Mouse (Mus musculus) forebrain, embryonic 16.5 days (tissue): ENCODE measurements around the gene Gsto2. TPM values are rescaled to one million over a fixed set of nuclear protein-coding genes. Genes with fewer than 3 reads are reported as not detected.

Experiments used
- ATAC-seq: fragments of 200-750 bp; cut with Nextera tagmentation; 2 replicates; pipeline ENCODE4 v1.8.0; 2017; ENCODE audit warnings: mild to moderate bottlenecking, moderate library complexity
- H3K27ac ChIP-seq: fragments of 300-500 bp; sonication (generic); 2 replicates; pipeline ENCODE4 v1.5.1; 2014; ENCODE audit warnings: low read length, control low read depth
- H3K27me3 ChIP-seq: fragments of 300-500 bp; sonication (generic); replicated peaks from 2 replicates; pipeline ENCODE4 v1.6.1; 2014; ENCODE audit warnings: low read length; ENCODE audit not compliant: control insufficient read depth, insufficient read depth
- H3K36me3 ChIP-seq: fragments of 300-500 bp; sonication (generic); 2 replicates; pipeline ENCODE4 v1.6.1; 2014; ENCODE audit not compliant: control insufficient read depth, insufficient read depth
- H3K4me1 ChIP-seq: fragments of 300-500 bp; sonication (generic); replicated peaks from 2 replicates; pipeline ENCODE4 v1.6.1; 2014; ENCODE audit warnings: low read length; ENCODE audit not compliant: control insufficient read depth, insufficient read depth
- H3K4me2 ChIP-seq: fragments of 300-500 bp; sonication (generic); 2 replicates; pipeline ENCODE4 v1.6.1; 2014; ENCODE audit warnings: mild to moderate bottlenecking, low read length, control low read depth
- H3K4me3 ChIP-seq: fragments of 300-500 bp; sonication (generic); replicated peaks from 2 replicates; pipeline ENCODE4 v1.5.1; 2014; ENCODE audit warnings: mild to moderate bottlenecking, low read length, control low read depth
- H3K9ac ChIP-seq: fragments of 300-500 bp; sonication (generic); replicated peaks from 2 replicates; pipeline ENCODE4 v1.6.1; 2014; ENCODE audit warnings: low read depth, low read length, control low read depth
- H3K9me3 ChIP-seq: fragments of 300-500 bp; sonication (generic); 2 replicates; pipeline ENCODE4 v1.6.1; 2016; ENCODE audit warnings: low read length; ENCODE audit not compliant: control insufficient read depth
- WGBS: fragments of 180-500 bp; shearing (Covaris S2); extraction: QIAGEN DNeasy Blood & Tissue Kit; methylation state at CpG from one replicate; pipeline ENCODE4 v1.1.7; 2014; 5-methylcytosine and 5-hydroxymethylcytosine counted together
- polyA plus RNA-seq: library from polyadenylated mRNA; unstranded; fragments of >200 nt; fragmentation: Nextera tagmentation; extraction: Ambion mirVana; gene quantifications from 2 replicates; pipeline ENCODE4 v1.2.1, GENCODE M21; 2015

Gsto2 gene
- polyA plus RNA-seq, 1 experiment from 2014 or later, result 1.2 TPM

GRCm38 (mm10) chr19:47854796-47855783 lies 10.2 kb upstream of the Gsto2 start, which contains the start of gene Gsto1:
Gene Gsto1 (plus strand): TSS chr19:47854970.
- Histone ChIP-seq H3K9ac (peak within 1 kb of the TSS; percentile 79), H3K4me3 (peak within 1 kb of the TSS; percentile 82), H3K4me1 (peaks cover 12% of the 10 kb centered on the region), H3K9me3 (no peaks in the 10 kb centered on the region), H3K36me3 (peaks cover 4% of the 10 kb centered on the region; the same call in 1 of the 2 replicates), H3K27me3 (no peaks in the 10 kb centered on the region), H3K4me2 (peak within 1 kb of the TSS; percentile 97), H3K27ac (no peak within 1 kb of the TSS)
- WGBS, result under 1% methylated on average over 58 of the region's 60 CpGs
- ATAC-seq, result peak; percentile 95

GRCm38 (mm10) chr19:47857957-47858942 lies 7.1 kb upstream of the Gsto2 start:
- Histone ChIP-seq H3K27me3 (no peaks in the 10 kb centered on the region), H3K9me3 (no peaks in the 10 kb centered on the region), H3K27ac (no peak overlapping the region), H3K4me3 (no peak overlapping the region), H3K4me1 (peaks cover 12% of the 10 kb centered on the region), H3K36me3 (peaks cover 4% of the 10 kb centered on the region; the same call in 1 of the 2 replicates), H3K4me2 (no peak overlapping the region), H3K9ac (no peak overlapping the region)
- 80% methylated on average over 18 of the region's 18 CpGs for WGBS
- no peak for ATAC-seq

GRCm38 (mm10) chr19:47859180-47859579 lies 6.2 kb upstream of the Gsto2 start:
- ATAC-seq, result no peak
- H3K9me3 ChIP-seq, result no peaks in the 10 kb centered on the region
- no peak overlapping the region for H3K9ac ChIP-seq
- H3K4me1 ChIP-seq, result peaks cover 9% of the 10 kb centered on the region
- H3K27me3 ChIP-seq, result no peaks in the 10 kb centered on the region
- no peak overlapping the region for H3K4me2 ChIP-seq
- H3K27ac ChIP-seq, result no peak overlapping the region
- peaks cover 4% of the 10 kb centered on the region; the same call in 1 of the 2 replicates for H3K36me3 ChIP-seq
- WGBS, result 94% methylated on average over 8 of the region's 8 CpGs
- H3K4me3 ChIP-seq, result no peak overlapping the region

- Histone ChIP-seq H3K4me2 (no peak overlapping the region), H3K27me3 (no peaks in the 10 kb centered on the region), H3K36me3 (peaks cover 4% of the 10 kb centered on the region; the same call in 1 of the 2 replicates), H3K27ac (no peak overlapping the region), H3K4me3 (no peak overlapping the region), H3K9me3 (no peaks in the 10 kb centered on the region), H3K9ac (no peak overlapping the region), H3K4me1 (peaks cover 4% of the 10 kb centered on the region)
- no peak for ATAC-seq
- 95% methylated on average over 3 of the region's 3 CpGs for WGBS
These were observed 2.8 kb upstream of the Gsto2 start for GRCm38 (mm10) chr19:47862581-47862980.

- no peak overlapping the region for H3K27ac ChIP-seq
- WGBS, result 97% methylated on average over 9 of the region's 9 CpGs
- H3K4me3 ChIP-seq, result no peak overlapping the region
- no peak for ATAC-seq
- peaks cover 4% of the 10 kb centered on the region for H3K4me1 ChIP-seq
- no peak overlapping the region for H3K4me2 ChIP-seq
- H3K9me3 ChIP-seq, result no peaks in the 10 kb centered on the region
- peaks cover 4% of the 10 kb centered on the region; the same call in 1 of the 2 replicates for H3K36me3 ChIP-seq
- no peaks in the 10 kb centered on the region for H3K27me3 ChIP-seq
- H3K9ac ChIP-seq, result no peak overlapping the region
These were observed 1.3 kb upstream of the Gsto2 start for GRCm38 (mm10) chr19:47864051-47864450.

- no peaks in the 10 kb centered on the region for H3K9me3 ChIP-seq
- peaks cover 2% of the 10 kb centered on the region; the same call in 1 of the 2 replicates for H3K36me3 ChIP-seq
- H3K4me1 ChIP-seq, result peaks cover 4% of the 10 kb centered on the region
- WGBS, result 85% methylated on average over 7 of the region's 7 CpGs
- no peak overlapping the region for H3K27ac ChIP-seq
- peak overlapping the region; percentile 69 for H3K4me3 ChIP-seq
- peak overlapping the region; percentile 72 for H3K4me2 ChIP-seq
- no peaks in the 10 kb centered on the region for H3K27me3 ChIP-seq
- ATAC-seq, result no peak
- H3K9ac ChIP-seq, result peak overlapping the region; percentile 81; the same call in 1 of the 2 replicates
These were observed 613 bp upstream of the Gsto2 start for GRCm38 (mm10) chr19:47864721-47865120.

GRCm38 (mm10) chr19:47867628-47868175 lies 2.4 kb downstream of the Gsto2 start:
- H3K4me3 ChIP-seq, result no peak overlapping the region
- no peaks in the 10 kb centered on the region for H3K27me3 ChIP-seq
- H3K36me3 ChIP-seq, result no peaks in the 10 kb centered on the region
- H3K9ac ChIP-seq, result no peak overlapping the region
- H3K9me3 ChIP-seq, result no peaks in the 10 kb centered on the region
- WGBS, result 78% methylated on average over 4 of the region's 4 CpGs
- H3K4me2 ChIP-seq, result no peak overlapping the region
- H3K27ac ChIP-seq, result no peak overlapping the region
- H3K4me1 ChIP-seq, result peaks cover 4% of the 10 kb centered on the region
- ATAC-seq, result no peak

- Histone ChIP-seq H3K27me3 (no peaks in the 10 kb centered on the region), H3K4me2 (no peak overlapping the region), H3K4me3 (no peak overlapping the region), H3K9ac (no peak overlapping the region), H3K27ac (no peak overlapping the region), H3K36me3 (no peaks in the 10 kb centered on the region), H3K9me3 (no peaks in the 10 kb centered on the region), H3K4me1 (peaks cover 4% of the 10 kb centered on the region)
- ATAC-seq, result no peak
- 73% methylated on average over 4 of the region's 4 CpGs for WGBS
These were observed 3.6 kb downstream of the Gsto2 start for GRCm38 (mm10) chr19:47868951-47869350.
